Mouse (Mus musculus): ENCODE data around the gene Tmem268.
A peak's percentile ranks its signal among the peaks of the same experiment; 100 is the strongest.

The Tmem268 gene

GRCm38 (mm10) chr4:63600786-63601185, 42.2 kb downstream of the Tmem268 start:
- DNase-seq (ENCODE audit: low read depth, low spot score) = no peak

- no peak for DNase-seq (ENCODE audit: low read depth, low spot score)
Observed at GRCm38 (mm10) chr4:63601263-63601662, 42.7 kb downstream of the Tmem268 start.

GRCm38 (mm10) chr4:63604945-63605344, 46.4 kb downstream of the Tmem268 start, which contains the start of gene Gm11213:
Gene Gm11213, minus strand, starts transcription at chr4:63605261.
- DNase-seq (ENCODE audit: low read depth, low spot score) = no peak

- no peak for DNase-seq (ENCODE audit: low read depth, low spot score)
Observed at GRCm38 (mm10) chr4:63605545-63605944, 47.0 kb downstream of the Tmem268 start.

- no peak for DNase-seq (ENCODE audit: low read depth, low spot score)
Observed at GRCm38 (mm10) chr4:63605968-63606367, 47.4 kb downstream of the Tmem268 start.

- no peak for DNase-seq (ENCODE audit: low read depth, low spot score)
Observed at GRCm38 (mm10) chr4:63608391-63608790, 49.8 kb downstream of the Tmem268 start.

GRCm38 (mm10) chr4:63621861-63622260, 63.3 kb downstream of the Tmem268 start:
- peak; percentile 10 for DNase-seq (ENCODE audit: low read depth, low spot score)

- DNase-seq (ENCODE audit: low read depth, low spot score) = peak; percentile 43
Observed at GRCm38 (mm10) chr4:63622378-63622835, 63.8 kb downstream of the Tmem268 start, which contains the start of gene Tex48. Gene Tex48, minus strand, starts transcription at chr4:63622428.

- DNase-seq (ENCODE audit: low read depth, low spot score) = no peak
Observed at GRCm38 (mm10) chr4:63625563-63626080, 67.0 kb downstream of the Tmem268 start.

- DNase-seq (ENCODE audit: low read depth, low spot score) = no peak
Observed at GRCm38 (mm10) chr4:63627111-63627510, 68.5 kb downstream of the Tmem268 start.

- no peak for DNase-seq (ENCODE audit: low read depth, low spot score)
Observed at GRCm38 (mm10) chr4:63633181-63633580, 74.6 kb downstream of the Tmem268 start.

Data from ZHBTc4 (cell line).